Mouse (Mus musculus) brain, embryonic 14.5 days (tissue): ENCODE results near the gene Jmjd7. TPM values are rescaled to one million over a fixed set of nuclear protein-coding genes. Genes with fewer than 3 reads are reported as not detected.

Experiments
- DNase-seq: peaks from one replicate; pipeline ENCODE4 v3.0.0-alpha.2; 2011; ENCODE audit warnings: low read depth
- CTCF ChIP-seq: fragments of 200-500 bp; IDR thresholded peaks from 2 replicates; pipeline ENCODE4 v1.5.1; 2012; ENCODE audit warnings: inconsistent platforms, mild to moderate bottlenecking, moderate library complexity, borderline replicate concordance; ENCODE audit not compliant: insufficient read depth, insufficient read length; ENCODE audit errors: extremely low read depth
- POLR2A ChIP-seq: fragments of 200-500 bp; IDR thresholded peaks from 2 replicates; pipeline ENCODE4 v1.6.1; 2012; ENCODE audit warnings: mild to moderate bottlenecking, inconsistent platforms, borderline replicate concordance; ENCODE audit not compliant: poor library complexity, insufficient read depth, insufficient read length, severe bottlenecking; ENCODE audit errors: extremely low read depth
- polyA plus RNA-seq: library from polyadenylated mRNA; depleted of rRNA; stranded (reverse); fragments of >200 nt; gene quantifications from 2 replicates; pipeline ENCODE4 v1.2.3, GENCODE M21; 2012; rRNA removed

The Jmjd7 gene
- 16.6 and 23.5 TPM in 2 replicates for polyA plus RNA-seq

DNA sequence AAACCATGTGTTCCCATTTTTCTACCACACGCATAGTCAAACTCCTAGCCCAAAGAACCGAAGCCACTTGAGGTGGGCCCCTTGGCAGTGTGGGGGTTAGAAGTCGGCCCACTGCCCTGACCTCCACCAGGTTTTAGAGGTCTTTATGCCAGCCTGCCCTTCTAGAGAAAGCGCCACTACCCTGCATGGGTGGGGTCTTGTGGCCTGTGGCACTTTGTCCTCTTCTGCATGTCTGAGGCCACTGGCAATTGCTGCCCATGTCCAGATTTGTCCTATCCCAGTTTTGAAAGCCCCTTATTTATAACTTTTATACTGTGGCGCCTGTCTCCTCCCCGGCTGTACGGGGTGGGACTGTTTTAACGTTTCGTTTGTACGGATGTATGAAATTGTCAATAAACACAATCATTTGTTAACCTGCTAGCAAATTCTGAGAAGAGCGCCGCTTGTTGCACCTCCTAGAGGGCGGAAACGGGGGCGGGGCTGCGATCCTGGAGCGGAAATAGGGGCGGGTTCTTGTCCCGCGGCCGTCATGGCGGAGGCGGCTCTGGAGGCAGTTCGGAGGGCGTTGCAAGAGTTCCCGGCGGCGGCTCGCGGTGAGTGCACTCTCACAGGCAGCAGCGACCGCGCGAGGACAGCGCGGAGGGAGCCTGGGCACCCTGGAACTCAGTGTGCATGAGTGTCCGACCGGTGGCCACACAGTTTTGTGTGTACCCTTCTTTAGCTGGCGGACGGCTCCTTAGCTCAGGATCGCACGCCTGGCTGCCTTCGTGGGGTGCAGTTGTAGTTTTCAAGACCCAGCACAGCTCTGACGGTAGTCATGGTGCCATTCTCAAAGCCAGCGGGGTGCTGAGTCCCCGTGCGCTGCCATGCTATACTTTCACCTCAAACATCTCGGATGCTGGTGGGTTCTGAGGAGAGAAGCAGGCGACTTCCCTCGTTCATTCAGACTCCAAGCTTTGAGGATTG, at the start of gene Jmjd7, which contains the start of gene Gm28042:
Gene Jmjd7 (plus strand): TSS at position 500 of the 966 bp plus-strand sequence.
Gene Gm28042 (plus strand): TSS at position 510 of the 966 bp plus-strand sequence.
- peak; percentile 78; the same call in 1 of the 2 replicates for TF ChIP-seq POLR2A
- TF ChIP-seq CTCF = no peak
- peak; percentile 95 for DNase-seq

DNA sequence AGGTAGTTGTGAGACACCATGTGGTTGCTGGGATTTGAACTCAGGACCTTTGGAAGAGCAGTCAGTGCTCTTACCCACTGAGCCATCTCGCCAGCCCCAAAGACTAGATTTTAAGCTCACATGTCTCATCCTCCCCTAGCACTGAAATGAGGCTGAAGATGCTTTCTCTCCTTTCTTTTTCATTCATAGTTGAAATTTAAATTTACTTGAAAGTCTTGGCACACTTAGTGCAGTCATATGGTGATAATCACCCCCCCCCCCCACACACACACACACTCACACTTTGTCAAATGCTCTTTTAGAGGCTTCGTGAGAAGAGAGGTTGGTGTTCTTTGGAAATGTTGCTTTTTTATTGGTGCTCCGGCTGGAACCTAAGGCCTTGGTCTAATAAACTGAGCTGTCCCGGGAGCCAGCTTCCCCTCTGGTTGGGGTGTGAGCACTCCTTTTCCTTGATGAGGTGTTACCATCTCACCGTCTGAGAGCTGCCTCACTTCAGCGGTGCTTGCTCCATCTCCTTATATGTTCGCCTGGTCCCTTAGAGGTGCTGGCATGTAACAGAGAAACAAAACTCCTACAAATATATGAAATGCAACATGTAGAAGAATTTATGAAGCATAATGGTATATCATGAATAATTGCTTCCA, 46.8 kb upstream of the Jmjd7 start:
- no peak for TF ChIP-seq CTCF
- TF ChIP-seq POLR2A = no peak
- peak; percentile 18 for DNase-seq

DNA sequence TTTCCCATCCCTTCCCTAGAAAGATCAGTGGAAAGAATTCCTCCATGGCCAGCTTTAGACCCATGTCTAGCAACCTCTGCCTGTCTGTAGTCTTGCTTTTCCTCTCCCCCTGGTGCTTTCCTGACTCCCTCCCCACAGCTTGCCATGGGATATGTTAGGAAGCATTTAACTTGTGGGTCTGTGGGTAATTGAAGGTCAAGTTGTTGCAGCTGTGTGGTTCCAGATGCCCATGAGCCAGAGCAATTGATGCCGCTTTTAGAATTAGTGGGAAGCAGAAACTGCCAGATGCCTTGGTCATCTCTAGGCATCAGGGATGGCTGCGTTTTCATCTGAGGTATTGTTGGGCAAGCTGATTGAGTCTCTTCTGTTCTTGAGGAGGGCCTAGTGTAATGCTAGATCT, 45.7 kb upstream of the Jmjd7 start:
- no peak for TF ChIP-seq CTCF
- TF ChIP-seq POLR2A = no peak
- DNase-seq = no peak

DNA sequence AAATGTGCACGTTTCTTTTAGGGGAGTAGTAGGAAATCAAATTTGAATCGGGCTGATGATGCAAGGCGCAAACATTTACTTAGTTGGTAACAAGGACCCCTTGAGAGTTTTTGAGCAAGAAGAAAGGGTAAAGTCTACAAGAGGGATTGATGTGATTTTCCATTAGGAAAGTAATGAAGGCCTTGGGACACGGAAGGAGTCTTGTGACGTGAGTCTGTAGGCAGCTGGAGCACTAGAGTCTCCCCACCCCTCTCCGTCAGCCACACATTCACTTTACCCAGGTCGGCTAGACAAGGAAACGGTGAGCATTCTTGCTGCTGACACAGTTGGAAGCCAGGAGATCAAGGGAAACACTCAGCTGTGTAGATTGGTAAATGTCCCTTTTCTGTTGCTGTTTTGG, 41.4 kb upstream of the Jmjd7 start:
- TF ChIP-seq CTCF = no peak
- no peak for TF ChIP-seq POLR2A
- DNase-seq = no peak

DNA sequence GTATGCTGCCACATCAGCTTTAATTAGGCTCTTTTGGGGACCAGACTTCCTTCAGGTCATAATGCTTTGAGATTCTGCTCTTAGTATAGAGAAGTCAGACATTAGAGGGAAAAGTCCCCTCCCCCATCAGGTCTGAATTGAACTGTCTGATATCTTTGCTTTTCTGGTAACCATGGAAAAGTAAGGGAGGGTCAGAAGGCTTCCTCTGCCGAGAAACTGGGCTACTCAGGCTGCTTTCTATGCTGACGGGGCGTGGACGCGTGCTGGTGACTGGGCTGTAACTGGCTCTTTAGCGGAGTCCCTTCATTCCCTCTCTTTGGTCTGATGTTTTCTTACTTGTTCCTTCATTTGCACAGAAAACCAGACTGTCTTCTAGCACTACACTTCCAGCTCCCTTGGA, 40.9 kb upstream of the Jmjd7 start:
- no peak for TF ChIP-seq POLR2A
- TF ChIP-seq CTCF = no peak
- no peak for DNase-seq

DNA sequence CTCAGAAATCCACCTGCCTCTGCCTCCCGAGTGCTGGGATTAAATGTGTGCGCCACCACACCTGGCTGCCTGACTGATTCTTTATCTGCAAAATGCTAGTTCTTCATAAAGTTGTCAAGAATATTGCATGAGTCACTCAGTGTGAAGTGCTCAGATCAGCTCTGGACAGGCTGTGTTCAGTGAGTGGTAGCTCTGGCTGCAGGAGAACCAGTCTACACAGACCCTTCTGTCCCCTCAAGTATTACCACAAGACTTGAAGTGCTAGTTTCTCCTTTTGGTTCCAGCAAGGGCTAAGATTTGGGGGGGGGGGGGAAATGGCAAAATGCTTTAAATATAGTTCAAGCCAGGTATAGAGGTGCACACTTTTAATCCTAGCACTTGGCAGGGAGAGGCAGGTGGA, 39.8 kb upstream of the Jmjd7 start:
- no peak for TF ChIP-seq CTCF
- no peak for TF ChIP-seq POLR2A

DNA sequence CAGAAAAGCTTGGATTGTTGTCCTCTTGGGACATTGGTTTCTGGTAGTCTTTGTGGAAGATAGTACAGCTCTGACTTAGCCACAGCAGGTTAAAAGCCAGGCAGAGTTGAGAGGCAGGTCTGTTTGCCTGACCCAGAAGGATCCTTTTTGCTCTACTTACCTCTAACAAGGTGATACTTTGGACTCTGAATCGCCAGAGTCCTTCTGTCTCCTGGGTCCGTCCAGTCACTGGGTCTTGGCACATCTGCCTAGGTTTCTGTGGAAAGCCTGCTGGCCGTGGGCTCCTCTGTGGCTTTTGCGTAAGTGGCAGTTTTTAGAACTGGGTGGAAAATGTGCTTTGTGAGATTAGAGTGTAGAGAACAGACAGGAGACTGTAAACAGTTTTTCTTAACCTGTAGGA, 38.3 kb upstream of the Jmjd7 start:
- no peak for DNase-seq
- TF ChIP-seq CTCF (no peak), POLR2A (no peak)

More for the DNA sequence above, 39.8 kb upstream of the Jmjd7 start:
- no peak for DNase-seq

DNA sequence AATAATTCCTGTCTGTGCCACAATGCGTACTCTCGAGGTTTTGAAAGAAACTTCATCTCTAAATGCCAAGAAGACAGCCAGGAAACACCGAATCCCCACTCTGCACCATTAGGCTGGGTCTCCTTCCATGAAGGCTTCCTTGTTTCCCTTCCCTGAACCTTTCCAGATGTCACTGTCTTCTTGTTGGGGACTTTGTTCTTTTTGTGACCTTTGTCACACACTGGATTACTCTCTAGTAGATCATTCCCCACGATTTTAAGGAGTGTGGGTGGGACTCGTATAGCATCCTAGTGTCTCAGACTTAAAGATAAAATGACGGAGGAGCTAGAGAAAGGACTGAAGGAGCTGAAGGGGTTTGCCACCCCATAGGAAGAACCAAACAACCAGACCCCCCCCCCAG, 36.4 kb upstream of the Jmjd7 start:
- DNase-seq = no peak
- TF ChIP-seq POLR2A (no peak), CTCF (no peak)

DNA sequence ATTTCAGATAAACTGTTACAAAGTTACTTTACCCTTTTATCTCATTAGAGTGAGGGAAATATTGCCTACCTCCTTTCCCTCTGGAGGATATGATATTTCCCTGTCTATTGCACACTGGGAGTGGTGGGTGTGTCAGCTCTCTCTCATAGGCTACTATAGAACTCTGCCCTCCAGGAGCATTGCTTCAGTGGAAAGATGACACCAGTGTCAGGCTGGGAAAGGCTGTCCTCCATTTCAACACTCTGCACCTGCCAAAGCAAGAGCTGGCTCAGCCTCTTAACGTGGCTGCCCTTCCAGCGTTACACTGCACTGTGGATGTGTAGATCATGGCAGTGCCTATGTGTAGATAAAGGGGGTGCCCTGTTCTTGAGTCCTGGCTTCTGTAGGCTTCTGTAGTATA, 34.9 kb upstream of the Jmjd7 start:
- no peak for DNase-seq
- TF ChIP-seq POLR2A = no peak
- no peak for TF ChIP-seq CTCF

DNA sequence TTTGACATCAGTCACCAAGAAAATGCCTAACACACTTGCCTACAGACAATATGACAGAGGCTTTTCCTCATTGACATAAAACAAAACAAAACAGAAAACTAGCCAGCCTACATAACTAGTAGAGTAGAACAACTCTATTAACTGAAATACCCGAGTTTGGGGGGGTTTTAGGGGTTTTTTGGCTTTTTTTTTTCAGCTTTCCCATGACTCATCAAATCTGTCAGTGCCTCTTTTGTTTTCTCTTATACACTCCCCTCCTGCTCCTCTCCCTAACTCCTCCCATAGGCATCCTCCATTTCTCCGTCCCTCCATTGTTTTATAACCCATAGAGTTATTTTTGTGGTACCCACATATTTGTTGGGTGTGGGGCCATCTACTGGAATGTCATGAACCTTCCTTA, 33.8 kb upstream of the Jmjd7 start:
- TF ChIP-seq POLR2A (no peak), CTCF (no peak)
- DNase-seq = no peak

DNA sequence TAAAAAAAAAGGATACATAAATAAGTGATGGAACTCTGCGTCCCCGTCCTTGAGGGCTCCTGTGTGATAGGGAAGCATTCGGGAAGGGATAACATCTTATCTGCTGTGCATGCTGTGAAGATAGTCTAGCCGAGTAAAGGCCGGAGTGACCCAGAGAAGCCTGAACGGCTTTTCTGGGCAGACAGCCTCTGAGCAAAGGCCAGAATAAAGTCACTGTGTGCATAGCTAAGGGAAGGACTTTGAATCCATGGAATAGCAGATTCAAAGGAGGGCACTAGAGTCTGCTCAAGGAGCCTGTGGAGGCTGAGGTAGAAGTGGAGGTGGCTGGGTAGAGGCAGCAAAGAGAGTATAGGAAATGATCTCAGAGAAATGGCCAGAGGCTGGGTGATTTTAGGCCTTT, 32.4 kb upstream of the Jmjd7 start:
- TF ChIP-seq POLR2A (no peak), CTCF (no peak)
- DNase-seq = no peak

DNA sequence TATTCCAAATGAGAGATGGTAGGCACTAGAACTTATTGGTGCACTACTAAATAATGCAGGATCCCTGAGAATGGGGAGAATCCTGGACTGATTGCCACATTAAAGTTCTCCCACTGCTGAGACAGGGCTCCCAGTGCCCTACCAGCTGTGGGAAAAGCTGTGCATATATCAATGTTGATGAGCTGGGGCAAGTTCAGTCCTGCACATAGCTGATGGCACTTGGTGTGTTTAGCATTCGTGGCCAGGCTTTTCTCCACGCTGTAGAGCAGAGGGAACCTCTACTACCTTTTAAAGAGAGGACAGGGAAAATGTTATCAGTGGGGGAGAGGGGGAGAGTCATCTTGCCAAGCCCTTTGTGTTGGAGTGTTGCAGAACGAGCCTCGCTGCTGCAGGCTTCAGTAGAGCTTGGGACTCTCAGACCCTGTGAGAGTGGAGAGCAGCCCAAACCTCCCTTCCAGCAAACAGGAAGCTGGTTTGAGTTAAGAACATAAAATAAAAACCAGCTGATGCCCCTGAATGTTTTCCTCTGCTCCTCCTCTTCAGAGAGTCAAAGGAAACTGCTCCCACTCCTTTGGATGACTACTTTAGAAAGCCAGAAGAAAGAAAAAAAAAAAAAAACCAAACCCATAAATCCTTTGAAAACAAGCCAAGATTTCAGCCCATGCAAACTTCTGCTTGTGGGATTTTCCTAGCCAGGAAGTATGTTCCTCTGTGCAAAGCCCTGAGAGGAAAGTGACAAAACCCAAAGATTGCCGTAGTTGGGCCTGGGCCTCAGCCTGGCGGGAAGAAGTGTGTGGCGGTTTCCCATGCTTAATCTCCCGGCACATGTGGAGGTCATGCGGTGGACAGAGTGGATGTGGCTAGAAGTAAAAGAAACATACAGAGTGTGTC, 31.6 kb upstream of the Jmjd7 start:
- DNase-seq = peak; percentile 27
- no peak for TF ChIP-seq CTCF
- TF ChIP-seq POLR2A = no peak
